In the genomic region with DNA sequence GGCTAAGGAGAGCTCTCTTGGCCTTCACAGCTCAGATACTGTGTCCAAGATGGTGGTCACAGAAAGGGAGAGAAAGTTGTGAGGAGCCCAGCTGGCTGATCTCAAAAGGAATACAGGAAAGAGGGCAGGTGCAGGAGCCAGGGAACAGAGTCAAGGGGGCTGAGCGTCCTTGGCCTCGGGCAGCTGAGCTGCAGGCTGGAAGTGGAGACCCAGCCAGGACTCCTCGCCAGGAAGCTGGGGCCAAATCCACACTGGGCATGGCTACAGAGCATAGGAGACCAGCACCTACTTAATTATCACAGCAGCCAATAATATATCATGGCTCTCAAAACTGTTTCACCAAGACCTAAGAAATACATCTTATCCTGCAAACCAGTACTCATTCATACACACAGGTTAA, we compare ENCODE assay signal across 16 mouse cellular contexts. TPM values are rescaled to one million over a fixed set of nuclear protein-coding genes. Genes with fewer than 3 reads are reported as not detected.
"Had no signal": no experiment of that assay in that cellular context is flagged by ENCODE, and none has a peak within 500 bp of the region (broad histone marks: within the 10 kb centered on the region; RNA-seq: fewer than 3 reads in every experiment).

No protein-coding gene starts in this region.

- H3K9me3 ChIP-seq: limb, embryonic 13.5 days; midbrain, embryonic 10.5 days; neural tube, embryonic 15.5 days; stomach, embryonic 15.5 days had no signal

- H3K36me3 ChIP-seq: midbrain, embryonic 10.5 days; neural tube, embryonic 15.5 days; stomach, embryonic 15.5 days had no signal

- DNase-seq: kidney, adult 8-10 months; kidney, postnatal 36 days; layer of hippocampus, adult 9-11 months; layer of hippocampus, postnatal 36 days; lung, adult 18-20 months; midbrain, embryonic 14.5 days; spleen, adult 18-20 months; thymus, adult 2 months; thymus, postnatal 25 days had no signal

- H3K9ac ChIP-seq: limb, embryonic 13.5 days; liver, embryonic 14.5 days; neural tube, embryonic 15.5 days; stomach, embryonic 15.5 days had no signal

- H3K4me2 ChIP-seq: limb, embryonic 13.5 days; neural tube, embryonic 15.5 days; stomach, embryonic 15.5 days had no signal

- H3K27ac ChIP-seq: limb, embryonic 13.5 days; liver, embryonic 14.5 days; midbrain, embryonic 10.5 days; neural tube, embryonic 15.5 days; stomach, embryonic 15.5 days had no signal

- H3K4me3 ChIP-seq: limb, embryonic 13.5 days; midbrain, embryonic 10.5 days; myocyte; neural tube, embryonic 15.5 days; stomach, embryonic 15.5 days had no signal

- H3K4me1 ChIP-seq: limb, embryonic 13.5 days had no signal

RNA-seq across cellular contexts. Expression of gene Cited4, which starts 34.8 kb away (rescaled TPM):
- polyA plus RNA-seq: myocyte had no signal

RNA-seq across cellular contexts. Expression of gene Kcnq4, which starts 47.2 kb away (rescaled TPM):
- total RNA-seq: megakaryocyte, adult 5-6 weeks had no signal
